In genomic region chr7:16009636-16010035, GRCm38 (mm10) we compare ENCODE assay signal across 23 mouse cellular contexts. TPM values are rescaled to one million over a fixed set of nuclear protein-coding genes. Genes with fewer than 3 reads are reported as not detected.
"Had no signal": no experiment of that assay in that cellular context is flagged by ENCODE, and none has a peak within 500 bp of the region (broad histone marks: within the 10 kb centered on the region; RNA-seq: fewer than 3 reads in every experiment).

No protein-coding gene starts in this region.

- H3K4me2 ChIP-seq: liver, embryonic 15.5 days; lung, embryonic 15.5 days; midbrain, embryonic 11.5 days; midbrain, embryonic 13.5 days; midbrain, embryonic 15.5 days; neural tube, embryonic 13.5 days; neural tube, embryonic 15.5 days had no signal

- H3K9ac ChIP-seq: liver, embryonic 15.5 days; liver, postnatal 0 days; lung, embryonic 15.5 days; midbrain, embryonic 13.5 days; midbrain, embryonic 15.5 days; neural tube, embryonic 13.5 days; neural tube, embryonic 15.5 days had no signal

- H3K27me3 ChIP-seq: liver, embryonic 15.5 days; lung, embryonic 15.5 days; megakaryocyte, embryonic 14.5 days; midbrain, embryonic 13.5 days; midbrain, embryonic 15.5 days; neural tube, embryonic 13.5 days; neural tube, embryonic 15.5 days had no signal

- H3K9me3 ChIP-seq: liver, embryonic 15.5 days; lung, embryonic 15.5 days; megakaryocyte, embryonic 14.5 days; midbrain, embryonic 13.5 days; midbrain, embryonic 15.5 days; neural tube, embryonic 13.5 days; neural tube, embryonic 15.5 days had no signal

- ATAC-seq: liver, postnatal 0 days; lung, postnatal 0 days; midbrain, embryonic 13.5 days; midbrain, embryonic 15.5 days had no signal

- H3K36me3 ChIP-seq: liver, embryonic 15.5 days; midbrain, embryonic 15.5 days; neural tube, embryonic 15.5 days had no signal

- H3K4me3 ChIP-seq: liver, embryonic 15.5 days; lung, embryonic 15.5 days; megakaryocyte, embryonic 14.5 days; midbrain, embryonic 13.5 days; midbrain, embryonic 15.5 days; myocyte; neural tube, embryonic 13.5 days; neural tube, embryonic 15.5 days had no signal

- DNase-seq: liver, postnatal 0 days; lung, adult 2 months; lung, postnatal 14 days; lung, postnatal 36 days; right cerebral cortex, adult 18-20 months; right cerebral cortex, postnatal 25 days; right cerebral cortex, postnatal 4 days; spleen, adult 18-20 months; thymus, adult 18-20 months; thymus, postnatal 14 days; thymus, postnatal 36 days had no signal

- H3K27ac ChIP-seq: liver, embryonic 15.5 days; lung, embryonic 15.5 days; macrophage; midbrain, embryonic 13.5 days; midbrain, embryonic 15.5 days; neural tube, embryonic 13.5 days; neural tube, embryonic 15.5 days had no signal

RNA-seq across cellular contexts. Expression of gene Ehd2, which starts 42.3 kb away (rescaled TPM):
- polyA plus RNA-seq: macrophage had no signal

RNA-seq across cellular contexts. Expression of gene Zfp541, which starts 52.0 kb away (rescaled TPM):
- polyA plus RNA-seq: liver, embryonic 15.5 days; liver, postnatal 0 days; lung, embryonic 15.5 days; lung, postnatal 0 days; macrophage; midbrain, embryonic 11.5 days; midbrain, embryonic 13.5 days; myocyte; small intestine, adult 2 months had no signal
